Mouse (Mus musculus) CH12.LX (cell line): ENCODE data around the gene Tsc1. TPM values are rescaled to one million over a fixed set of nuclear protein-coding genes. Genes with fewer than 3 reads are reported as not detected.

Source experiments
- DNase-seq: peaks from one replicate; pipeline ENCODE4 v3.0.0-alpha.2; 2013; ENCODE audit errors: extremely low read depth
- H3K27ac ChIP-seq: 2 replicates; pipeline ENCODE4 v1.5.1; 2012; ENCODE audit warnings: low read depth, mild to moderate bottlenecking, control low read depth, moderate library complexity; ENCODE audit not compliant: insufficient read depth
- H3K27me3 ChIP-seq: replicated peaks from 2 replicates; pipeline ENCODE3; 2012; ENCODE audit warnings: inconsistent platforms
- H3K36me3 ChIP-seq, 2 experiments: replicated peaks in 1 of 2; 2 replicates each; pipeline versions ENCODE3 to v1.6.1; 2012; ENCODE audit warnings: inconsistent platforms in 1 of 2, low read length in 1 of 2, mild to moderate bottlenecking in 1 of 2, mixed read lengths in 1 of 2, moderate library complexity in 1 of 2; ENCODE audit not compliant: control insufficient read depth in 1 of 2, insufficient read depth in 1 of 2
- H3K4me1 ChIP-seq, 2 experiments: 2 replicates each; pipeline ENCODE4 v1.6.1; 2012; ENCODE audit warnings: inconsistent platforms in 1 of 2, moderate library complexity in 1 of 2; ENCODE audit not compliant: insufficient read depth in 2 of 2, control insufficient read depth in 1 of 2
- H3K4me2 ChIP-seq: 2 replicates; pipeline ENCODE4 v1.6.1; 2012; ENCODE audit warnings: low read depth, mild to moderate bottlenecking, control low read depth; ENCODE audit not compliant: poor library complexity, insufficient read depth, severe bottlenecking
- H3K4me3 ChIP-seq, 3 experiments: fragments of 150-350 bp in 1 of 3; sonication (generic) in 1 of 3; replicated peaks in 1 of 3; 2 replicates each; pipeline versions ENCODE3 to v1.5.1; 2011 to 2012; ENCODE audit warnings: low read depth in 2 of 3, low read length in 2 of 3, mild to moderate bottlenecking in 2 of 3, moderate library complexity in 2 of 3, control low read depth in 1 of 3, improper control_type of control experiment in 1 of 3, inconsistent platforms in 1 of 3, mixed read lengths in 1 of 3; ENCODE audit not compliant: poor library complexity in 1 of 3
- H3K79me2 ChIP-seq: replicated peaks from 2 replicates; pipeline ENCODE4 v1.6.1; 2012; ENCODE audit warnings: mild to moderate bottlenecking, moderate library complexity; ENCODE audit not compliant: control insufficient read depth, poor library complexity, insufficient read depth, severe bottlenecking; ENCODE audit errors: extremely low read depth
- H3K9ac ChIP-seq: 2 replicates; pipeline ENCODE4 v1.6.1; 2012; ENCODE audit warnings: low read depth, mild to moderate bottlenecking, control low read depth, moderate library complexity; ENCODE audit not compliant: insufficient read depth
- H3K9me3 ChIP-seq: replicated peaks from 2 replicates; pipeline ENCODE3; 2012; ENCODE audit warnings: low read length, inconsistent platforms, mixed read lengths
- BHLHE40 ChIP-seq: IDR thresholded peaks from 2 replicates; pipeline ENCODE4 v1.6.1; 2011; ENCODE audit warnings: mild to moderate bottlenecking, low read depth, low read length, improper control_type of control experiment
- CHD2 ChIP-seq: IDR thresholded peaks from 2 replicates; pipeline ENCODE4 v1.6.1; 2011; ENCODE audit warnings: low read length, improper control_type of control experiment
- CTCF ChIP-seq, 2 experiments: IDR thresholded peaks in 1 of 2; conservative IDR thresholded peaks in 1 of 2; 2 replicates each; pipeline ENCODE4 v1.5.1; 2011 to 2012; ENCODE audit warnings: low read depth in 2 of 2, low read length in 2 of 2, improper control_type of control experiment in 1 of 2, inconsistent platforms in 1 of 2, mild to moderate bottlenecking in 1 of 2, moderate library complexity in 1 of 2
- E2F4 ChIP-seq: IDR thresholded peaks from 2 replicates; pipeline ENCODE4 v1.6.1; 2011; ENCODE audit warnings: low read depth, low read length, improper control_type of control experiment; ENCODE audit not compliant: insufficient replicate concordance
- EP300 ChIP-seq: IDR thresholded peaks from 2 replicates; pipeline ENCODE4 v1.6.1; 2011; ENCODE audit warnings: low read length, improper control_type of control experiment
- ETS1 ChIP-seq: conservative IDR thresholded peaks from 2 replicates; pipeline ENCODE4 v1.6.1; 2012; ENCODE audit warnings: low read depth, mild to moderate bottlenecking, inconsistent platforms, low read length, improper control_type of control experiment, moderate library complexity
- GABPA ChIP-seq: IDR thresholded peaks from 2 replicates; pipeline ENCODE4 v1.6.1; 2012; ENCODE audit warnings: low read depth, low read length, improper control_type of control experiment, inconsistent platforms; ENCODE audit not compliant: insufficient replicate concordance
- HCFC1 ChIP-seq: IDR thresholded peaks from 2 replicates; pipeline ENCODE4 v1.6.1; 2012; ENCODE audit warnings: low read depth, mild to moderate bottlenecking, inconsistent platforms, low read length, improper control_type of control experiment
- IRF4 ChIP-seq: IDR thresholded peaks from 2 replicates; pipeline ENCODE4 v1.6.1; 2014; ENCODE audit warnings: low read depth, mild to moderate bottlenecking, inconsistent platforms, low read length, improper control_type of control experiment
- JUN ChIP-seq: IDR thresholded peaks from 2 replicates; pipeline ENCODE4 v1.6.1; 2011; ENCODE audit warnings: low read depth, mild to moderate bottlenecking, low read length, improper control_type of control experiment, moderate library complexity; ENCODE audit not compliant: insufficient read depth
- KAT2A ChIP-seq: IDR thresholded peaks from 2 replicates; pipeline ENCODE4 v1.6.1; 2012; ENCODE audit warnings: low read length, improper control_type of control experiment, inconsistent platforms; ENCODE audit not compliant: insufficient replicate concordance
- MAFK ChIP-seq: IDR thresholded peaks from 2 replicates; pipeline ENCODE4 v1.6.1; 2011; ENCODE audit warnings: low read length, improper control_type of control experiment; ENCODE audit not compliant: insufficient replicate concordance
- MAZ ChIP-seq: IDR thresholded peaks from 2 replicates; pipeline ENCODE4 v1.6.1; 2012; ENCODE audit warnings: low read depth, mild to moderate bottlenecking, inconsistent platforms, low read length, improper control_type of control experiment, moderate library complexity
- MEF2A ChIP-seq: IDR thresholded peaks from 2 replicates; pipeline ENCODE4 v1.6.1; 2014; ENCODE audit warnings: low read depth, mild to moderate bottlenecking, inconsistent platforms, low read length, improper control_type of control experiment, borderline replicate concordance
- MYC ChIP-seq: IDR thresholded peaks from 2 replicates; pipeline ENCODE4 v1.6.1; 2011; ENCODE audit warnings: low read depth, mild to moderate bottlenecking, improper control_type of control experiment, low read length
- NELFE ChIP-seq: IDR thresholded peaks from 2 replicates; pipeline ENCODE4 v1.6.1; 2011; ENCODE audit warnings: low read depth, low read length, improper control_type of control experiment
- NRF1 ChIP-seq: IDR thresholded peaks from 2 replicates; pipeline ENCODE4 v1.6.1; 2014; ENCODE audit warnings: low read depth, mild to moderate bottlenecking, inconsistent platforms, low read length, improper control_type of control experiment, moderate library complexity
- POLR2A ChIP-seq: IDR thresholded peaks from 2 replicates; pipeline ENCODE4 v1.6.1; 2011; ENCODE audit warnings: low read depth, mild to moderate bottlenecking, improper control_type of control experiment, low read length
- POLR2AphosphoS2 ChIP-seq: IDR thresholded peaks from 2 replicates; pipeline ENCODE4 v1.6.1; 2011; ENCODE audit warnings: low read depth, low read length, improper control_type of control experiment
- RAD21 ChIP-seq: IDR thresholded peaks from 2 replicates; pipeline ENCODE4 v1.6.1; 2011; ENCODE audit warnings: low read depth, mild to moderate bottlenecking, low read length, improper control_type of control experiment, moderate library complexity
- RCOR1 ChIP-seq: conservative IDR thresholded peaks from 2 replicates; pipeline ENCODE4 v1.6.1; 2012; ENCODE audit warnings: low read depth, mild to moderate bottlenecking, inconsistent platforms, low read length, improper control_type of control experiment
- SMC3 ChIP-seq: IDR thresholded peaks from 2 replicates; pipeline ENCODE4 v1.6.1; 2011; ENCODE audit warnings: low read depth, low read length, improper control_type of control experiment
- TBP ChIP-seq: conservative IDR thresholded peaks from 2 replicates; pipeline ENCODE4 v1.6.1; 2011; ENCODE audit warnings: low read depth, low read length, improper control_type of control experiment
- TCF12 ChIP-seq: IDR thresholded peaks from 2 replicates; pipeline ENCODE4 v1.6.1; 2014; ENCODE audit warnings: low read depth, mild to moderate bottlenecking, inconsistent platforms, low read length, improper control_type of control experiment
- UBTF ChIP-seq: IDR thresholded peaks from 2 replicates; pipeline ENCODE4 v1.6.1; 2012; ENCODE audit warnings: low read depth, mild to moderate bottlenecking, inconsistent platforms, low read length, improper control_type of control experiment, moderate library complexity
- USF2 ChIP-seq: conservative IDR thresholded peaks from 2 replicates; pipeline ENCODE4 v1.6.1; 2011; ENCODE audit warnings: low read depth, low read length, improper control_type of control experiment
- dilution Hi-C: fragments of 300-500 bp; cut with MboI; formaldehyde crosslinking; loops from 2 replicates; pipeline ENCODE4 v1.14.3; 2020; ENCODE audit warnings: low sequenced_read_pairs; ENCODE audit not compliant: extremely low pct_unique_long_range_greater_than_20kb, extremely low pct_ligation_motif_present
- in situ Hi-C: fragments of 300-500 bp; cut with MboI; formaldehyde crosslinking; loops from 3 replicates; pipeline ENCODE4 v1.14.3; 2019; ENCODE audit warnings: low sequenced_read_pairs, low pct_ligation_motif_present, low pct_unique_long_range_greater_than_20kb, mixed read lengths
- polyA plus RNA-seq: library from polyadenylated mRNA; unstranded; fragments of >175 nt; gene quantifications from 2 replicates; pipeline ENCODE4 v1.2.1, GENCODE M21; 2012; ENCODE audit warnings: low read depth; ENCODE audit not compliant: insufficient read length
- total RNA-seq, 2 experiments: library from RNA; depleted of rRNA; stranded (reverse); fragments of 300-350 nt in 1 of 2; fragments of >200 nt in 1 of 2; gene quantifications; 2 replicates each; pipeline ENCODE4 v1.2.3; 2012 to 2014

Tsc1 gene
- total and polyA plus RNA-seq, 3 experiments = 8.1 to 13.4 (median 9.5) TPM

DNA sequence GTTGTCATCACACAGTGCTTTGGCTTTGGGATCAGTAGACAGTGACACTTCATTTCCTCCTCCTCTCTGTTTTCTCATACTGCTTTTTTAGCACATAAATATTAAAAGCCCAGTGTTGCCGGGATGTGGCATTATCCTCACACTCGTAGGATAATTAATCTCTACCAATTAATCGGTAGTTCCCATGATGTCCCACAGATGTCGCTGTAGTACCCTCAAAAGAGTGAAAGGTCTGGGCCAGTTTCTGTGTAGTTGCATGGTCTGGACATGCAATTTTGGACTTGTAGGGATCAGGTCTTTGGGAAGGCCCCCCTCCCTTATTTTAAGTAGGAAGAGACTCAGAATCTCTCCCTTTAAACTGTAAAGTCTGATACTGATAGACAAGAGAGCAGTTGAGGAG, 39.7 kb downstream of the Tsc1 start:
- no peak overlapping the region for H3K27ac ChIP-seq
- TF ChIP-seq GABPA (no peak), USF2 (no peak), SMC3 (peak; percentile 48), IRF4 (no peak), MEF2A (no peak), NELFE (no peak), RCOR1 (no peak), ETS1 (no peak), MAZ (no peak), EP300 (no peak), MYC (no peak), UBTF (no peak), KAT2A (no peak), BHLHE40 (no peak), MAFK (no peak), TBP (no peak), TCF12 (no peak), JUN (no peak), CHD2 (no peak), CTCF (conservative IDR thresholded peaks at IDR 0.05 in 1 of 2, IDR thresholded peaks at IDR 0.05 in 1 of 2; ENCODE audit: low read depth in 2 of 2, low read length in 2 of 2) (peak; percentile 66 to 78), POLR2AphosphoS2 (no peak), RAD21 (peak; percentile 67)
- TF ChIP-seq, all 38 proteins: peak for 3
- H3K4me2 ChIP-seq = no peak overlapping the region
- H3K9me3 ChIP-seq = no peaks in the 10 kb centered on the region
- H3K79me2 ChIP-seq = no peaks in the 10 kb centered on the region
- peaks cover 71 to 97% of the 10 kb centered on the region in 2 experiments for H3K36me3 ChIP-seq
- no peaks in the 10 kb centered on the region for H3K4me1 ChIP-seq
- H3K9ac ChIP-seq = no peak overlapping the region
- DNase-seq = peak; percentile 28
- no peaks in the 10 kb centered on the region for H3K27me3 ChIP-seq
- dilution Hi-C loops = no loop called here
- in situ Hi-C loops = no loop called here
- no peak overlapping the region for H3K4me3 ChIP-seq

DNA sequence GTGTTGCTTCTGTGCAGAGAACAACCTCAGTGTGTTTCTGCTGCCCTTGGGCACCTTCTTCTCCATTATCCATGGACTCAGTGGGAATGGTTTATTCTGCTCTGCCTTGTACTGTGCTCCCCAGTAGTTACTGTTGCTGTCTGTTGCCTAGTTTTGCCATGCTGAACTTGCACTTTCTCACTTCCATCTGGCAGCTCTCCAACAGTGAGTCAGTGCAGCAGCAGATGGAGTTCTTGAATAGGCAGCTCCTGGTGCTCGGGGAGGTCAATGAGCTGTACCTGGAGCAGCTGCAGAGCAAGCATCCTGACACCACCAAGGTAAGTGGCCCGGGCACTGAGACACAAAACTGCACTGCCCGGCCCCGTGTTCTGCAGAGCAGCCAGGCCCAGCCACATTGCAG, 40.7 kb downstream of the Tsc1 start:
- no peak overlapping the region for H3K27ac ChIP-seq
- peaks cover 71 to 97% of the 10 kb centered on the region in 2 experiments for H3K36me3 ChIP-seq
- H3K4me1 ChIP-seq = no peaks in the 10 kb centered on the region
- in situ Hi-C loops (no loop called here), dilution Hi-C loops (no loop called here)
- no peak for DNase-seq
- H3K79me2 ChIP-seq = no peaks in the 10 kb centered on the region
- no peak overlapping the region for H3K4me3 ChIP-seq
- no peaks in the 10 kb centered on the region for H3K9me3 ChIP-seq
- no peak for TF ChIP-seq NRF1
- TF ChIP-seq IRF4 = no peak
- TF ChIP-seq HCFC1 = no peak
- no peak for TF ChIP-seq E2F4
- no peak for TF ChIP-seq POLR2A
- no peak for TF ChIP-seq KAT2A
- H3K4me2 ChIP-seq = no peak overlapping the region
- no peak overlapping the region for H3K9ac ChIP-seq
- H3K27me3 ChIP-seq = no peaks in the 10 kb centered on the region
